Mouse (Mus musculus) testis, adult 2 months (tissue): ENCODE measurements at regions not wholly inside any gene's neighbourhood (a gene's known extent, or its start where the extent isn't known, plus 50 kb on each side); places are given as distances from the start of the nearest gene placed in this dataset.

Experiments used
- CTCF ChIP-seq: fragments of 200-500 bp; IDR thresholded peaks from 2 replicates; pipeline ENCODE4 v1.5.1; 2012; ENCODE audit warnings: low read depth, mild to moderate bottlenecking, inconsistent platforms, low read length, moderate library complexity; ENCODE audit not compliant: control insufficient read depth, insufficient read depth, insufficient replicate concordance
- POLR2A ChIP-seq: fragments of 200-500 bp; IDR thresholded peaks from 2 replicates; pipeline ENCODE4 v1.6.1; 2012; ENCODE audit warnings: low read depth, mild to moderate bottlenecking, inconsistent platforms, low read length, moderate library complexity; ENCODE audit not compliant: control insufficient read depth

GRCm38 (mm10) chr11:18534807-18535591 is 483.8 kb downstream of the Meis1 start:
- TF ChIP-seq POLR2A (no peak), CTCF (no peak)
